Mouse (Mus musculus) ovary, postnatal 36 days (tissue): Measurements from ENCODE around the gene H2-DMb2.
"Not testable (repeated sequence)": the region's sequence is repeated elsewhere in the genome, so short reads cannot be mapped to it uniquely, and the experiment has no call there.

Experiments
- DNase-seq: peaks from one replicate; pipeline ENCODE4 v3.0.0; 2022; ENCODE audit warnings: low spot score, mixed read lengths

H2-DMb2 gene

DNA sequence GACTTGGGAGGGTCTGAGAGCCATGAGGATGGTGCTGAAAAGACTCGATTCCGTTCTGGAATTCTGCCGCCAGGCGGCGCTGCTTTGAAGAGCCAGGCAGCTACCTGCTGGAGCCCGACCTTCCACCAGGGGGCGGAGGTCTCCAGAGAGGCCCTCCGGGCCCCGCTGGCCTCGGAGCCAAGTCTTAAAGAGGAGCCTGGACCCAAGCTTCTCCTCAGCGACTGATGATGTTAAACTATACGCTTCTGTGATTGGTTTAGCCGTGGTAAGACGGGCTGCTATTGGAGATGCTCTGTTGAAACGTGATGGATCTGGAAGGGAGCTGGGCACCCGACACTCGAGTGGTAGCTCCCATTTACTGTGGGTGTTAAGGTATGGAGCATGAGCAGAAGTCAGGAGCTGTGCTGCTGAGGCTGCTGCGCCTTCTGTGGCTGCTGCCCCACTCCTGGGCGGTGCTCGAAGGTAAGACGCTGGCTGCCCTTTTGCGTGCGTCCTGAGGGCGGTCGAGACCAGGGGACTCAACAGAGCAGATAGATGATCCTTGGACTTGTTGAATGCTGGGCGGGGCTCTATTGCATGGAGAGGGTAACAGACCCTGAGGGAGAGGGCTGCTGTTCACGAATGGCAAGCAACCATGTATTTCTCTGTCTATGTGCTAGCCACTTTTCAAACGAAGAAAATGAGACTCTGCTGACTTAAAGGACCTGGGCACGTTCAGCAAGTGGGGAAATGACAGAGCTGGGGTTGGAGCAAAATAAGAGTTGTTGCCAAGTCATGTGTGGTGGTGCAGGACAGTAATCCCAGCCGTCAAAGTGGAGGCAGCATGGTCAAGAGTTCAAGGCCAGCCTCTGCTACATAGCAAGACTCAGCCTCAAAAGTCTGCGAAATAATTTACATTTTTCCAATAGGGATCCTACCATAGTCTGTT lies 7.5 kb upstream of the H2-DMb2 start:
- DNase-seq = peak; percentile 98

GRCm38 (mm10) chr17:34137601-34138000 lies 5.5 kb upstream of the H2-DMb2 start:
- DNase-seq = no peak

DNA sequence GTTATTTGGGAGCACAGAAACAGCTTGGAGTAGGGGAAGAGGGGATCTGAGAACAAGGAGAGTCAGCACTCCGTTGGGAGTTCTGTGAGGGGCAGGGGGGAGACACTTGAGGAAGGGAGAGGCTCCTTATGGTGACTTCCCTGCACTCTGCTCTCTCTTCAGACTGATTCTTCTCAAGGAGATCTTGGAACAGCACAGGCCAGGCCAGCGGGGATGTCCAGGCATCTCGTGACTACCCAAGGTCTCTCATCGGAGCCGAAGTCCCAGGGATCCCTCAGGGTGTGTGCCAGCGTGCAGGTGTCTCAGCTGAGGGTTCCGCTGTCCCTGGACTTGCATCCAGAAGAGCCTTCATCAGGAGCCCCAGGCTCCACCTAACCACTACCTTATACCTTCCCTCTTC lies 4.5 kb upstream of the H2-DMb2 start:
- no peak for DNase-seq

- peak; percentile 46 for DNase-seq
These were observed 3.7 kb upstream of the H2-DMb2 start for GRCm38 (mm10) chr17:34139416-34139815.

DNA sequence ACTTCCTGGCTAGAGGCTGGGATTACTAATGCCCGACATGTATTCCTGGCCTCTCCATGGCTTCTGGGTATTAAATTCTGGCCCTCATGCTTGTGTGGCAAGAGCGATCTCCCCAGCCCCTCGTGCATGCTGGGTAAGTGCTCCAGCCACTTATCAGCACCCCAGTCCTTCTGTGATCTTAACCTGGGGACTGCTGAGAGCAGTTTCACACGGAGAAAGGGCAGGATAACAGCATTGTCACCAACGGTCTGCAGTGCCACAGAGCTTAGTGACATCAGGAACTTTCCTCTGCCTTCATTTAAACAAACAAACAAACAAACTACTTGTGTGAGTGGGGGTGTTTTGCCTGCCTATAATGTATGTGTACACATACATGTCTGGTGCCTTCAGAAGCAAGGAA lies 2.9 kb upstream of the H2-DMb2 start:
- no peak for DNase-seq

DNA sequence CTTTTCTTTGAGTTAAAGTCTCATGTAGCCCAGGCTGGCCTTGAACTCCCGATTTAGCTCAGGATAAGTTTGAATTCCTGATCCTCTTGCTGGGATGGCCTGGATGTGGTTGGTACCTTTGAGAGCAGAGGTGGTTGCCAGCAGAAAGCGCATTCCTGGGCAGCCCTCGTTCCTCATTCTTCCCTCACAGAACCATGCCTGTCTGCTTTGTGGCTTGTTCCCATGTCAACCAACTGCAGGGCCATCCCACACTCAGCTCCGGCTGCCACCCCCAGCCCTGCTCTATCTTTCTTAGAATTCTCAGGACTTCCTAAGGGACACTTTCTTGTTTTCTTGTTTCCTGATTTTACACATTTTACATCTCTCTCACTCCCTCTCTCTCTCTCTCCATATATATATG lies 1.7 kb upstream of the H2-DMb2 start:
- no peak for DNase-seq

DNA sequence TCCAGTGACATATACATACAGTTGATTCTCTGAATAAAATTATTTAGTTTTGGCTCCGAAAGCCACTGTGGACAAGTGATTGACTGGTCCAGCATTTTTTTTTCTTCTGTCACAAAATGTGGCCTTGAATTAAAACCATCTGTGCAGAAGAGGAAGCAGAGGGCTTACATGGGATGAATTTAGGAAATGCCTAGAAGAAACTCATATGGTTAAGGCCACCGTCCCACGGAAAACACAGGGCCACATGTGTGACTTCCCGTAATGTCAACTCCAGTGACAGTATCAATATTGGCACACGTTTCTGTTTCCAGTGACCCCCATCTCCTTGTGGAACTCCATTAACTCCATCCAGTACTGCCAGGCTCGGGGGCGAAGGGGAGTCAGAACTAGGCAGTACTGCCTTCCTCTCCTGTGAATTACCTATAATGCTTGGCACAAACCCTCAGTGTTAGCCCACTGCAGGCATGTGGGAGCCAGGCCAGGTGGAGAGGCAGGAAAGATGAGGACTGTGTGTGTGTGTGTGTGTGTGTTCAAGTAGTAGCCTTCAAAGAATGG lies 574 bp upstream of the H2-DMb2 start:
- DNase-seq = no peak

GRCm38 (mm10) chr17:34143461-34143860 lies 354 bp downstream of the H2-DMb2 start:
- DNase-seq = no peak

GRCm38 (mm10) chr17:34144221-34144620 lies 1.1 kb downstream of the H2-DMb2 start:
- DNase-seq = not testable (repeated sequence)

DNA sequence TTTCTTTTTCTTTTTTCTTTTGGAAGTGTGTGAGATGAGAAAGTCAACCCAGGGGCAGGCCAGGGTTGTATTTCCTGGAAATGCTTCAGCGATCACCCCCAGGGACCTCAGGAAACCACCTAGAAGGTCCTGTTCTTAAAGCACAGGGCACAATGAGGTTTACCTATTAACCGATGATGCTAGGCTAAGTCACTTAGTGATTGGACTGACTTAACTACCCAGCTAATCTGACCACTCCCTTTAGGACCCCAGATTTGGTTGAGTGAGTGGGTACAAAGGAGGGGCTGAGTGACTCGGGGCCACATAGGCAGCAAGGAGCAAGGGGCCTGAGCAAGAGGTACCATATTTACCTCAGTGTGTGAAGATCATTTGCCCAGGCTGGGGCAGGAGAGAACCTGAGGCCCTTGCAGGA lies 1.9 kb downstream of the H2-DMb2 start:
- DNase-seq = no peak

- no peak for DNase-seq
These were observed 9.8 kb downstream of the H2-DMb2 start, which contains the start of gene H2-DMb1 for GRCm38 (mm10) chr17:34152923-34153322. Gene H2-DMb1 (plus strand): TSS chr17:34153072.

GRCm38 (mm10) chr17:34155534-34155933 lies 12.4 kb downstream of the H2-DMb2 start:
- no peak for DNase-seq

- no peak for DNase-seq
These were observed 21.2 kb downstream of the H2-DMb2 start for GRCm38 (mm10) chr17:34164202-34164895.

- no peak for DNase-seq
These were observed 22.1 kb downstream of the H2-DMb2 start for GRCm38 (mm10) chr17:34165033-34165730.

- no peak for DNase-seq
These were observed 26.2 kb downstream of the H2-DMb2 start for GRCm38 (mm10) chr17:34169279-34169678.

DNA sequence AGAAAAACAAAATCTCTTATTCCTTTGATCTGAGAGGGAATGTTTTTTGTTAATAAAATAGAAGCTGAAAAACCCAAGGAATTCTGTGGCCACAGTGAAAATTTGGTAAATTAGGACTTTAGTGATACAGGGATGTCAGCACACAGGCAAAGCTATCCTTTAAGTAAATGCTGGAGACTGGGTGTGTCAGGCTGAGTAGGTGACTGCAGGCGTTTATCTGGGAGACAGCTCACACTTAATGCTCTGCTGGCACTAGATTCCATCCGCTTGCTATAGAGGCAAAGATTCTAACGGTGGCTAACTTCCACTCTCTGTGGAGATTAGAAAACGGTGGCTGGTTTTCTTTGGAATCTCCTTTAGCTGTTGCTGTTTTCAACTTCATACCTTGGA lies 27.4 kb downstream of the H2-DMb2 start:
- DNase-seq = no peak

GRCm38 (mm10) chr17:34170877-34171498 lies 27.9 kb downstream of the H2-DMb2 start:
- DNase-seq = peak; percentile 70

GRCm38 (mm10) chr17:34172528-34172927 lies 29.4 kb downstream of the H2-DMb2 start:
- DNase-seq = no peak

DNA sequence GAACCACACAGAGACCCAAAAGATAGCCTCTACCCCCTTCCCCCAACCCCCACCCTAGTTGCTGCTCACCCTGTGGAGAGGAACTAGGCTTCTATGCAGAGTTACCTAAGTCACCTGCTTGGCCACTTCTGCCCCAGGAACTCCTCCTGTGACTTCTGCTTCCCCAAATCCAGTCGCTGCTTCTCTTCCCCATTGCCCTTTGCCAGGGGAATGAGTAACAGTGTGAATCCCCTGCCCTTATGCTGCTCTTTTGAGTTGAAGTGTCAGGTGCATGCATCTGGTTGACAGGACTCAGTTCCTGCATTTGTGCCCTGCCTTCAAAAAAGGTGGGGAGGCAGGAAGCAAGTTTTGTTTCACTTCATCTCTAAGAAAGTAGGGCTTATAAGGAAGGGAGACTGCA lies 31.0 kb downstream of the H2-DMb2 start:
- no peak for DNase-seq

- DNase-seq = no peak
These were observed 34.1 kb downstream of the H2-DMb2 start for GRCm38 (mm10) chr17:34177179-34177578.

DNA sequence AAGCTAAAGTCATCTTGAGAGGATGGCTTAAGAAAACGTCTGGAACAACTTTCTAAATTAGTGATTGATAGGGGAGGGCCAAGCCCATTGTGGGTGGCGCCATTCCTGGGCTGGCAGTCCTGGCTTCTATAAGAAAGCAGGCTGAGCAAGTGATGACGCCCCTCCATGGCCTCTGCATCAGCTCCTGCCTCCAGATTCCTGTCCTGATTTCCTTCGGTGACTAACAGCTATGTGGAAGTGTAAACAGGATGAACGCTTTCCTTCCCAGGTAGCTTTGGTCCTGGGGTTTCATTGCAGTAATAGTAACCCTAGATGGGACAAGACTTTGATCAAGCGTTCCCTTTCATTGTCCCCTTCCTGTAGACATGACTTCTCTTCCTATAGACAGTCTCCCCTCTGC lies 35.9 kb downstream of the H2-DMb2 start:
- DNase-seq = no peak
